Mouse (Mus musculus) adrenal gland, adult 2 months (tissue): ENCODE measurements at regions not wholly inside any gene's neighbourhood (a gene's known extent, or its start where the extent isn't known, plus 50 kb on each side); places are given as distances from the start of the nearest gene placed in this dataset.

Experiments
- DNase-seq: peaks from one replicate; pipeline ENCODE4 v3.0.0; 2021

DNA sequence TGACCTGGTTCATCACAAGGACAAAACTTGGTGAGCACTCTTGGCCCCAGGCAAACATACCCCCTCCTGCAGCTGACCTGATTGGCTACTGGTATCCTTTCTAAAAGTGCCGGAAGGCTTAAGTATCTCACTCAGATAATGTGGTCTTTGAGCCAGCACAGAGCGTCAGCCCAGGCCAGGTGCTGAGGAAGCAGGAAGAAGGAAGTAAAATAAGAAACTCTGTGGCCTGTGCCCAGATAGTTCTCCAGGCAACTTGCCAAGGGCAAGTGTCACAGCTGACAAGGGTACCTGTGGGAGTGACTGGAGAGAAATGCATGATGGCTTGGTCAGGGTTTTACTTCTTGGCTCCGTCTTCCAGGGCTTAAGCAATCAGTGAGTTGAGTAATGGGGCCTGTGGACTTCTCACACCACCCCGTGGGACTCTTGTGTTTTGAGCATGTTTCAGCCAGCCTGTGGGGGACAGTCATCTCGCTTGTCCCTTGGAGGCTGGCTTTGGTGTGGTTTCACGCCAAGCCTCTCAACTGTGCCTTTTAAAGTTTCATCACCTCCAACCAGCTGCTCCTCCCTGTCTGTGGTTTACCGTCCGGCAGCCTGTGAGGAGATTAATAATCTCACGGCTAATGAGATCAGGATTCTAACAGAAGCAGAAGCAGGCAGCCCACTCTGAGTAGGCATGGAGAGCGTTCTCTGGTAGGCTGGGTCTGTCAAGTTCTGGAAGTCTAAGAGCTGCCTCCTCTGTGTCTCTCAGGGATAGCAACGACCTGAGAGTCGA is 356.8 kb downstream of the Agtpbp1 start:
- DNase-seq, result peak; percentile 68

DNA sequence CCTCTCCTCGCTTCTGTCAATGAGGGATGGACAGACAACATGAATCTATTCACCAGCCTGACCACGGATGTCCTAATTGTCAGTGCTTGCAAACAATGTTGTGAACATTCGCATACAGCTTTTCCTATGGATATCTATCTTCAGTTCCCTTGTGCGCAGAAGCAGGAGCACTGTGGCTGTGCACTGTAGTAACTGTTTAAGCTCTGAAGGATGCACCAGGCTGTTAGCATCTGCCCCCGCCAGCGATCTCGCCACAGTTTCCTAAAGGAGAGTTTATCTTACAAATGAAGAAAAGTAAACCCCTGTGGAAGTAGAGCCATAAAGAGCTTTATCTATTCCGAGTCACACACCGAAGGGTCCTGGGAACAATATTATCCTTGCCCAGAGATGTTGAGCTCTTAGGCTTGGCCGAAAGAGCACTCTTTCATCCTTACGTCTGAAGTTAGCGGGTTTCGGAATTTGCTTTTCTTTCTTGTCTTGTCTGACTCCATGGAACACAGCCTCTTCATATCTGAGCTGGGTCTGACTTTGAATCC is 357.4 kb downstream of the Agtpbp1 start:
- DNase-seq, result no peak

DNA sequence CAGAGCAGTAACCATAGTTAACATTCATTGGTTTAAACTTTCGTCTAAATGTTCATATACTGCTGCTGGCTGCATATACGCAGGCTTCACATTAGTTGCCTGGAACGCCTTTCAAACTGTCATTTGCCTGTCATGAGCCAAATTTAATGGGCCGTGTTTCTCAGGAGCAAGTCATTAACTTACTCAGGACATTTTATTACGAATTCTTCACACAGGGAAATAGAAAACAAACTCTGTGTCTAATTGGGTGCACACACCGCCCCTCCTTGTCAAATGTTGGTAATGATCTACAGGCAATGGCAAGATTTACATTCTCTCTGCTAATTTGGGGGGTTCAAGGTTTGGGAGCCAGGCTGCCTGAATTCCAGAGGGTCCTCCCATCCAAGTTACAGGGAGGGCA is 364.4 kb downstream of the Agtpbp1 start:
- DNase-seq, result no peak

DNA sequence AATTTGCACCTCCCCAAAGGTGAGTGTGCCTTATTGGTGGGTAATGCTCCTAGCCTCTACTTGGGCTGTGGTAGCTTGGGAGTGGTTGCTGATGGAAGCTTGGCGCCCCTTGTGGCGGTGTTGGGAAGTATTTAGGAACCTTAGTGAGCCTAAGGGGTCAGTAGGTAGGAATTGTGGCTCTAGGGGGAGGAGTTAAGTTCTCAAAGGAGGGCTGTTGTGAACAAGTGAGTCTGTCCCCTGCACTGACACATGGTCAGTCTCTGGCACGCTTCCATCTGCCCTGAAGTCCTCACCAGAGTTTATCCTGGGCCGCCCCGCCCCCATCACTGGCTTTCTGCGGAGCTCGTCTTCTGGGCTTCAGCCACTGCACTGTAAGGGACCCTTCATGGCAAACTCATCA is 364.9 kb downstream of the Agtpbp1 start:
- DNase-seq, result no peak

DNA sequence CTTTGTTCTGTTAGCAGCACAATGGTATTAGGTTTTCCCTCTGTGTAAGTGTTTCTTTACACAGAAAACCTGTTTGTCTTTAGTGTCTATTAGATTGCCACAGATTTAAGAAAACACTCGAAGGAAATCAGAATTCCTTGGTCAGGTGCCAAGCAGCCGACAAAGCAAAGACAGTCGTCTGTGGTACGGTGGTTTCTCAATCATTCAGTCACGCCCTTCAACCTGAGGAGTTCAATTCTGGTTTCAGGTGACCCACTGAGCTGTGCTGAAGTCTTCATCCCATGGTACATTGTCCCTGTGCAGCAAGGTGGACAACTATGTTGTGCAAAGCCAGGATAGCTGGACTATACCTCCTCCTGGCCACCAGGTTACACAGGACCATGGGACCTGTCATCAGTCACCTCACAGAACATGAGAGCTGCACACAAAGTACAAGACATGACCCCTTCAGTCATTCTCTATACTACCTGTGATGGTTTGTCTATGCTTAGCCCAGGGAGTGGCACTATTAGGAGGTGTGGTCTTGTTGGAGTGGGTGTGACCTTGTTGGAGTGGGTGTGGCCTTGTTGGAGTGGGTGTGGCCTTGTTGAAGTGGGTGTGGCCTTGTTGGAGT is 368.2 kb downstream of the Agtpbp1 start:
- DNase-seq, result no peak

DNA sequence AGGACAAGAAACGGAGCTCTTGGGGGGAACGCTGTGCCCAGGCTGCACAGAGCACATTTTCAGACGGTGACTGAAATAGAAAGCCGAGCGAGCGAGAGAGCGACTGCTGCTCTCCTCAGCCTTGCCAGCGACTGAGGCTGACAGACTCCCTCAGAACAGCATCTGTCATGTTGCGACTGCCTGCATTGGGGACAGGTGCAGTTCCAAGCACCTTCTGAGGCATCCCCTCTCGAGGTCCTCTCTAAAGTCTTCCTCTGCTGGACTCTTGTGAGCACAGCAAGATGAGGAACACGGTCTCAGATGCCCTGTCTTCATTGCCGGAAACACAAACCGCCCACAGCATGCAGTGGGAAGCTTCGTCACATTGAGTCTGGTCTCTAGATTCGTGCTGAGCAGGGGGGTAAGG is 372.7 kb downstream of the Agtpbp1 start:
- no peak for DNase-seq

DNA sequence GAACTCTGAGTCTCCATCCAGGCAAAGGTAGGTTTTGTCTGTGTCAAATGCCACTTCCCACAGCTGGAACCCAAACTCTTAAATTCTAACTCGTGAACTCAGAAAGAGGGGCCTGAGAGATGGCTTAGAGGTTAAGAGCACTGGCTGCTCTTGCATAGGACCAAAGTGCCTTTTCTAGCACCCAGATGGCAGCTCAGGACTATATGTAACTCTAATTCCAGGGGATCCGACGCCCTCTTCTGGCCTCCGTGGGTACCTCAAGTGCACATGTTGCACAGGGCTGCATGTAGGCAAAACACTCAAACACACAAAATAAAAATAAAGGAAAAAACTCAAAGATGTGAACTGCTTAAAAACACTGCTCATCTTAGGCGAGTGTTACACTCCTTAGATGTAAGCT is 374.2 kb downstream of the Agtpbp1 start:
- DNase-seq, result no peak

DNA sequence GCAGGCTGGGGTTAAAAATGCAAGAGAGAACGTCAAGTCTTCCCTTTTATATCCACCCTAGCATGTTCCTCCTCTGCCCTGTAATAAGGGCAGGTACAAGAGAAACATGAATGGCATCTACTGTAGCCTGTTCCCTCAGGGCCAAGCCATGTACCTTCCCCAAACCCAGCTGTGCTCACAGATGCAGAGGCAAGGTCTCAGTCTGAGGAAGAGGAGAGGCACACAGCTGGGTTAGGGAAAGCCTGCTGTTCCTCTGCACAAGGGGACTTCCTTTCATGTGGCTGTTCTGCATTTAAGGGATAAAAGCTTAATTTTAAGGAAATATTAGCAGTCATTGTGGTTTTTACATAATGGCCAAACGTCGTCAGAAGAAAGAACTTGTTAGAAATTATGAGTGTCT is 378.8 kb downstream of the Agtpbp1 start:
- DNase-seq, result no peak

DNA sequence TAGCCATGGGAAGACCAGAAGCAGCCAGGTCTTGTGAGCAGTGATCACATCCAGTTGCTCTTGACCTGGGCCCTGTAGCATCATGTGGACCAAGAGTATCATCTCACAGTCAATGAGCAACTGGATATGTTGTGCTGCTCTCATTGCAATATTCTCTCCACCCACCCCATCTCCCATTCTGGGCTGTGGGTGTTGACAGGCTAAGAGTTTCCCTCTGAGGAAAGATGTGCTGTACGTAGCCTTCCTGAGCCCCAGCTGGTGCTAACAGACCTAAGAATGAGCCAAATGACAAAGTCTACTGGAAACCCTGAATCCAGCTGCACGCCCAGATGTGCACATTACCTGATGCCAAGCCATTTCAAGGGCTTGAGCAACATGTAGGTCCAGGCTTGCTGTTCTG is 380.5 kb downstream of the Agtpbp1 start:
- no peak for DNase-seq

DNA sequence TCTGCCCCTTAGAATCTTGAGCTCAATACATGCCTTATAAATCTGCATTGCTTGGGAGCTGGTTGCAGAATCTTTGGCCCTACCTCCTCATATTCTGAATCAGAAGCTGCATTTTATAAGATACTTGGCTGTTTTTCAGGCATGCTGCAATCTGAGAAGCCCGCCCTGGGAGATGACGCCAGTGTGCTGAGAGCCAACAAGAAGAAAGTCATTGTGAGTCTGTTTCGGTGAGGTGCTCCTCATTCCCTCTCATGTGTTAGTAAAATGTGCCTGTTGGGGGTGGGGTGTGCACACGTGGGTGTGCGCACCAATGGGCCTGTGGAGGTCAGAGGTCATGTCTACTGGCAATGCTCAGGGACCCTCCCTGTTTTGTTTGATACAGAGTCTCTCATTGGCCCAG is 388.7 kb downstream of the Agtpbp1 start:
- DNase-seq, result peak; percentile 13

DNA sequence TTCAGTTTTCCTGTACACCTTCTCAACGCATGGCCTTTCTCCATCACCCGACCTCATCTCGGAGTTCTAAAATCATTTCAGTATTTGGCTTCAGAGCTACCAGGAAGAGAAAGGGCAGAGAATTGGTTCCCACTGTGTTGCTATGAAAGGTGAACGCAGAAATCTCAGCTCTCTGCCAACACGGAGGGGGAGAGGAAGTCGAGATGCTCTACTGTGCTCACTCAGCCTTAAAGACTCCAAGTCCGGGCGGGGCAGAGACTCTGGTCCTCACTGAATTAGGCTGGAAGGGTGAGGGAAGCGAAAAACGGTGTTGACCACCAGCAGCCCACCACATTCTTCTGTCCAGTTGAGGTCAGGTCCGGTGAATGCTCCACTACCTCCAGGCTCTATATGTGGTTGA is 382.1 kb downstream of the Ntrk2 start:
- DNase-seq, result no peak
